Mouse (Mus musculus): ENCODE data around the gene Gm4907. TPM values are rescaled to one million over a fixed set of nuclear protein-coding genes. Genes with fewer than 3 reads are reported as not detected.
"Not testable (repeated sequence)": the region's sequence is repeated elsewhere in the genome, so short reads cannot be mapped to it uniquely, and the experiment has no call there.

The Gm4907 gene
- polyA plus RNA-seq (2012; rRNA removed) (0.05 and 0.14 TPM in 2 replicates), polyA plus RNA-seq (2014; fragmentation: Nextera tagmentation; extraction: Ambion mirVana) (not detected in 2 replicates)

DNA sequence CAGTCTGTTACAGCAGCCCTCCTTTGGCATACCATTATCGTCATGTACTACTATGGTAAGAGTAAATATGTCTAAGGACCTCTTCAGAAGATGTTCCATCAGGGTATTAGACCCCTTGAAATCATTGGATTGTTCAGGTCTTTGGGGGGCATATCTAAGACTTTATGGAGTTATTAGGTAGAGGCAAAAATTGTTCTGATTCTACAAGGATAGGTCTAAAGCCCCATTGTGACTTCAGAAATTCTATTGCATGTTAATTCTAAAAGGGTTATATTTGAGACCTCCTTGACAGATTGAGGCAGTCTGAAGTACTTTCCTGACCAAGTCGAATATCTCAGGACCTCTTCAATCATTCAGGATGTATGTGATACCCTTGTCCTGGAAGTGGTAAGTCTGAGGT lies at the start of gene Gm4907:
Gene Gm4907, plus strand, starts transcription at position 301 of the 400 bp plus-strand sequence.
- ATAC-seq (ENCODE audit: low FRiP score, low read depth); DNase-seq (ENCODE audit: low spot score); H3K27ac ChIP-seq (replicated peaks; ENCODE audit: low read depth, low read length); H3K9ac ChIP-seq (ENCODE audit: low read depth, low read length, severe bottlenecking); H3K27me3 ChIP-seq (ENCODE audit: control insufficient read depth, insufficient read depth, low read length); H3K4me3 ChIP-seq (replicated peaks; ENCODE audit: low read length); H3K4me1 ChIP-seq (ENCODE audit: control insufficient read depth, insufficient read depth, low read length); H3K9me3 ChIP-seq (ENCODE audit: control insufficient read depth, low read length); H3K36me3 ChIP-seq (ENCODE audit: control insufficient read depth, insufficient read depth, low read length); H3K4me2 ChIP-seq (replicated peaks; ENCODE audit: low read depth, low read length, severe bottlenecking): not testable (repeated sequence)
- WGBS = 68% methylated on average over 2 of the region's 2 CpGs

DNA sequence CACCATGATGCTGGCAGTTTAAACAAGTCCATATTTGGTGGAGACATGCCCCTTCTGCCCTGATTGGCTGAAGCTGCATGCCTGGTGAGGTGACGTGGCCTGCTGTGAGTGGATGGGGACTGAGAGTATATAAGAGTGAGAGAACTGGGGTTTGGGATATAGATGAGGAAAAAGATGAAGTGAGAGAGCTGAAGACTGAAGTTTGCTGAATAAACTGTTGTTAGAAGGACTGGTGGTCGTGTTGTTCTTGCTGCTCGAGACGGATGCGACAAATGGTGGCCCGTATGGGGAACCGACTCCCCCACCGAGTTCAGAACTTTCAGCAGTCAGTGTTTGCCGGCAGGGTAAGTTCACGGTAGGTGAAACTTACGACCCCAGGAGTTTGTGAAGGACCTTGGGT lies 48.6 kb upstream of the Gm4907 start:
- H3K27ac ChIP-seq (replicated peaks; ENCODE audit: low read depth, low read length); H3K9me3 ChIP-seq (ENCODE audit: control insufficient read depth, low read length); H3K4me1 ChIP-seq (ENCODE audit: control insufficient read depth, insufficient read depth, low read length); DNase-seq (ENCODE audit: low spot score); H3K9ac ChIP-seq (ENCODE audit: low read depth, low read length, severe bottlenecking); ATAC-seq (ENCODE audit: low FRiP score, low read depth); H3K27me3 ChIP-seq (ENCODE audit: control insufficient read depth, insufficient read depth, low read length); H3K4me3 ChIP-seq (replicated peaks; ENCODE audit: low read length); H3K36me3 ChIP-seq (ENCODE audit: control insufficient read depth, insufficient read depth, low read length); H3K4me2 ChIP-seq (replicated peaks; ENCODE audit: low read depth, low read length, severe bottlenecking): not testable (repeated sequence)
- 91% methylated on average over 11 of the region's 11 CpGs for WGBS

DNA sequence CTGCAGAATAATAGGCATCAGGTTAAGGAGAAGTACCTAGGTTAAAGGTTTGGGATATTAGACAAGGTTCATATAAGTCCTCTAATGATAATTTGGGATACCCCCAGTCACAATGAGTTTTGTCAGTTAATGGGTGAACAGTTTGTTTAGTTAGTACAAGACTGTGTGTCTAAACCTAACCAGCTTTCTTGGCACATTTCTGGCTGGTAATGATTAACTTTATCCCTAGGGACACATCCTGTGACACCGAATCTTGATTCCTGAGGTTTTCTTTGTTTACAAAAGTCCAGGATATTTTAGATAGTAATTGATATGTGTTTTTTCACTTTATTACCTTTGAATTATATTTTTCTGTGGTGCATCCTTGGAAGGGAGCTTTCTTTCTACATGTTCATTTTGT lies 41.4 kb upstream of the Gm4907 start:
- Histone ChIP-seq H3K4me2 (replicated peaks; ENCODE audit: low read depth, low read length, severe bottlenecking) (no peak overlapping the region), H3K36me3 (ENCODE audit: control insufficient read depth, insufficient read depth, low read length) (no peaks in the 10 kb centered on the region), H3K27me3 (ENCODE audit: control insufficient read depth, insufficient read depth, low read length) (no peaks in the 10 kb centered on the region), H3K4me1 (ENCODE audit: control insufficient read depth, insufficient read depth, low read length) (no peaks in the 10 kb centered on the region), H3K9me3 (ENCODE audit: control insufficient read depth, low read length) (no peaks in the 10 kb centered on the region), H3K27ac (replicated peaks; ENCODE audit: low read depth, low read length) (no peak overlapping the region), H3K4me3 (replicated peaks; ENCODE audit: low read length) (no peak overlapping the region), H3K9ac (ENCODE audit: low read depth, low read length, severe bottlenecking) (no peak overlapping the region)
- no peak for TF ChIP-seq POLR2A (IDR thresholded peaks at IDR 0.05; ENCODE audit: borderline replicate concordance, extremely low read depth, insufficient read depth, insufficient read length)
- ATAC-seq (ENCODE audit: low FRiP score, low read depth) (no peak), DNase-seq (ENCODE audit: low spot score) (no peak)
- 93% methylated on average over 1 of the region's 1 CpGs for WGBS

DNA sequence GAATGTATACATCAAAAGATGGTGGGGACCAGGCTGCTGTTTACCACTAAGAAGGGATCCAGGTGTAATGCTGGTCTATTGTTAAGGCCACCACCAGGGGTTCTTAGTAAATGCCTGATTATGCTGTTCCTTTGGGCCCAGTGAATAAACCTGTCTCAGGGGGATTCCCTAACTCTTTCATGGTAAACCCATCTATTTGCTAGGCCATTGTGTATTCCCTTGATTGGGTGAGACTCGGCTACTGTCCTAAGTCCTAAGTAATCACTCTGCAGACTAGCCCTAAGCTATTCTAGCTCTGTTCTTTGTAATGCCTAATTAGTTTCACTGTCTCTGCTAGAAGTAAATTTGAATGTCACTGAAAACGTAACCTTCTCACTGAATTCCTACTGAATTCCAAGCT lies 71.8 kb downstream of the Gm4907 start:
- WGBS = 73% methylated on average over 2 of the region's 2 CpGs

More for the DNA sequence above, 71.8 kb downstream of the Gm4907 start:
- H3K36me3 ChIP-seq (ENCODE audit: control insufficient read depth, insufficient read depth, low read length) = no peaks in the 10 kb centered on the region
- no peaks in the 10 kb centered on the region for H3K4me1 ChIP-seq (ENCODE audit: control insufficient read depth, insufficient read depth, low read length)
- no peak overlapping the region for H3K9ac ChIP-seq (ENCODE audit: low read depth, low read length, severe bottlenecking)
- DNase-seq (ENCODE audit: low spot score) (no peak), ATAC-seq (ENCODE audit: low FRiP score, low read depth) (no peak)
- no peaks in the 10 kb centered on the region for H3K9me3 ChIP-seq (ENCODE audit: control insufficient read depth, low read length)
- no peaks in the 10 kb centered on the region for H3K27me3 ChIP-seq (ENCODE audit: control insufficient read depth, insufficient read depth, low read length)
- no peak overlapping the region for H3K27ac ChIP-seq (replicated peaks; ENCODE audit: low read depth, low read length)
- H3K4me2 ChIP-seq (replicated peaks; ENCODE audit: low read depth, low read length, severe bottlenecking) = no peak overlapping the region
- no peak for TF ChIP-seq POLR2A (IDR thresholded peaks at IDR 0.05; ENCODE audit: borderline replicate concordance, extremely low read depth, insufficient read depth, insufficient read length)
- H3K4me3 ChIP-seq (replicated peaks; ENCODE audit: low read length) = no peak overlapping the region

Other genes with a start within 250 kb of the Gm4907 start
- 4.2 and 4.7 TPM in 2 replicates for gene Wdr44, start 189.5 kb upstream of the Gm4907 start, polyA plus RNA-seq (2012; rRNA removed)
- gene Wdr44, start 189.5 kb upstream of the Gm4907 start, polyA plus RNA-seq (2014; fragmentation: Nextera tagmentation; extraction: Ambion mirVana) = 11.4 and 13.3 TPM in 2 replicates
- not detected in 2 replicates for gene Gm4985, start 76.4 kb downstream of the Gm4907 start, polyA plus RNA-seq (2012; rRNA removed)
- gene Gm4985, start 76.4 kb downstream of the Gm4907 start, polyA plus RNA-seq (2014; fragmentation: Nextera tagmentation; extraction: Ambion mirVana) = not detected in 2 replicates